Mouse (Mus musculus) lung, postnatal 4 days (tissue): ENCODE measurements at regions not wholly inside any gene's neighbourhood (a gene's known extent, or its start where the extent isn't known, plus 50 kb on each side); places are given as distances from the start of the nearest gene placed in this dataset.

Experiments
- DNase-seq, 2 experiments: peaks; one replicate each; pipeline ENCODE4 v3.0.0; 2021

- DNase-seq: no peak
These were observed 127.7 kb downstream of the Pros1 start for GRCm38 (mm10) chr16:62981821-62982220.

- DNase-seq: no peak
These were observed 128.5 kb downstream of the Pros1 start for GRCm38 (mm10) chr16:62982558-62982957.

GRCm38 (mm10) chr16:62995555-62995954 is 141.4 kb downstream of the Pros1 start:
- DNase-seq: no peak

GRCm38 (mm10) chr16:63011151-63011734 is 157.1 kb downstream of the Pros1 start:
- DNase-seq: no peak

GRCm38 (mm10) chr16:63014453-63014852 is 160.3 kb downstream of the Pros1 start:
- DNase-seq: no peak

- DNase-seq: peak in 1 of 2 experiments; percentile 34
These were observed 162.0 kb downstream of the Pros1 start for GRCm38 (mm10) chr16:63016144-63016543.

- DNase-seq: no peak
These were observed 162.6 kb downstream of the Pros1 start for GRCm38 (mm10) chr16:63016658-63017057.

GRCm38 (mm10) chr16:63030399-63030798 is 176.3 kb downstream of the Pros1 start:
- no peak for DNase-seq

GRCm38 (mm10) chr16:63031035-63031434 is 176.9 kb downstream of the Pros1 start:
- DNase-seq: no peak

- no peak for DNase-seq
These were observed 177.7 kb downstream of the Pros1 start for GRCm38 (mm10) chr16:63031802-63032201.

- DNase-seq: no peak
These were observed 195.0 kb downstream of the Pros1 start for GRCm38 (mm10) chr16:63049100-63049499.

GRCm38 (mm10) chr16:63062883-63063282 is 208.8 kb downstream of the Pros1 start:
- DNase-seq: no peak

- DNase-seq: no peak
These were observed 215.9 kb downstream of the Pros1 start for GRCm38 (mm10) chr16:63069987-63070386.

- DNase-seq: no peak
These were observed 221.7 kb downstream of the Pros1 start for GRCm38 (mm10) chr16:63075814-63076213.

- DNase-seq: no peak
These were observed 227.3 kb downstream of the Pros1 start for GRCm38 (mm10) chr16:63081383-63081782.

- DNase-seq: no peak
These were observed 229.1 kb downstream of the Pros1 start for GRCm38 (mm10) chr16:63083256-63083655.

GRCm38 (mm10) chr16:63084021-63084756 is 230.1 kb downstream of the Pros1 start:
- DNase-seq: no peak

GRCm38 (mm10) chr16:63086086-63086796 is 232.1 kb downstream of the Pros1 start:
- peak; percentile 54 to 77 for DNase-seq

GRCm38 (mm10) chr16:63091471-63092300 is 237.6 kb downstream of the Pros1 start:
- DNase-seq: no peak

- DNase-seq: peak; percentile 61 to 81
These were observed 240.2 kb downstream of the Pros1 start for GRCm38 (mm10) chr16:63094126-63094840.

GRCm38 (mm10) chr16:63102362-63102761 is 248.3 kb downstream of the Pros1 start:
- no peak for DNase-seq

- peak in 1 of 2 experiments; percentile 54 for DNase-seq
These were observed 248.8 kb downstream of the Pros1 start for GRCm38 (mm10) chr16:63102930-63103329.
